Mouse (Mus musculus) forebrain, embryonic 11.5 days (tissue): Measurements from ENCODE around the gene Alkbh7. TPM values are rescaled to one million over a fixed set of nuclear protein-coding genes. Genes with fewer than 3 reads are reported as not detected.

ENCODE experiments used
- ATAC-seq: fragments of 200-750 bp; cut with Nextera tagmentation; replicated peaks from 2 replicates; pipeline ENCODE4 v1.8.0; 2017; ENCODE audit warnings: moderate TSS enrichment; ENCODE audit not compliant: low FRiP score
- DNase-seq: peaks from one replicate; pipeline ENCODE4 v3.0.0-alpha.2; 2017; ENCODE audit warnings: low spot score
- H3K27ac ChIP-seq: fragments of 300-500 bp; sonication (generic); 2 replicates; pipeline ENCODE4 v1.5.1; 2014; ENCODE audit warnings: low read depth, low read length
- H3K27me3 ChIP-seq: fragments of 300-500 bp; sonication (generic); 2 replicates; pipeline ENCODE4 v1.6.1; 2014; ENCODE audit warnings: mild to moderate bottlenecking, low read length, mixed read lengths; ENCODE audit not compliant: control insufficient read depth, insufficient read depth
- H3K36me3 ChIP-seq: fragments of 300-500 bp; sonication (generic); 2 replicates; pipeline ENCODE4 v1.6.1; 2014; ENCODE audit warnings: mild to moderate bottlenecking, low read length, moderate library complexity, mixed read lengths; ENCODE audit not compliant: control insufficient read depth, insufficient read depth
- H3K4me1 ChIP-seq: fragments of 300-500 bp; sonication (generic); replicated peaks from 2 replicates; pipeline ENCODE4 v1.6.1; 2014; ENCODE audit warnings: low read length, mixed read lengths; ENCODE audit not compliant: control insufficient read depth, insufficient read depth
- H3K4me2 ChIP-seq: fragments of 300-500 bp; sonication (generic); 2 replicates; pipeline ENCODE4 v1.6.1; 2014; ENCODE audit warnings: low read depth, mild to moderate bottlenecking, low read length, moderate library complexity, mixed read lengths; ENCODE audit not compliant: severe bottlenecking
- H3K4me3 ChIP-seq: fragments of 300-500 bp; sonication (generic); 2 replicates; pipeline ENCODE4 v1.5.1; 2014; ENCODE audit warnings: low read depth, low read length
- H3K9ac ChIP-seq: fragments of 300-500 bp; sonication (generic); 2 replicates; pipeline ENCODE4 v1.6.1; 2014; ENCODE audit warnings: low read length
- H3K9me3 ChIP-seq: fragments of 300-500 bp; sonication (generic); 2 replicates; pipeline ENCODE4 v1.6.1; 2016; ENCODE audit warnings: low read length, mixed read lengths; ENCODE audit not compliant: control insufficient read depth
- WGBS: fragments of 180-500 bp; shearing (Covaris S2); extraction: QIAGEN DNeasy Blood & Tissue Kit; methylation state at CpG from one replicate; pipeline ENCODE4 v1.1.7; 2014; 5-methylcytosine and 5-hydroxymethylcytosine counted together
- polyA plus RNA-seq: library from polyadenylated mRNA; unstranded; fragments of >200 nt; fragmentation: Nextera tagmentation; extraction: Ambion mirVana; gene quantifications from 2 replicates; pipeline ENCODE4 v1.2.1, GENCODE M21; 2014

Alkbh7 gene
- polyA plus RNA-seq, 1 experiment from 2014 or later: 29.3 TPM

DNA sequence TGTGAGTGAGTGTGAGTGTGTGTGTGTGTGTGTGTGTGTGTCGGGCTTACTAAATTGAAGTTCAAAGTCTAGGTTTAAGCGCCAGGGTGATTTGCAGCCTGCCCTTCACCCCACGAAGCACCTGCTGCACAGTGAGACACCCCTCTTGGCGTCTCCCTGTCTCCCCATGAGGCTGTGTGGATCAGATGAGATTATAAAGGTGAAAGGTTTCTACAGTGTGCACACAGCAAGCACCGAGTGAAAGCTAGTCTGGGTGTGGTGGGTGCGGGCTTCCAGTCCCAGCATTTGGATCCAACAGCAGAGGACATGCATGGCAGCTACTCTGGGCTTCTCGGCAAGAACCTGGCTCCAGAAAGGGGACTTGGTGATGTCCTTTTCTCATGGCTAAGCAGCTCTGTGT, 16.1 kb upstream of the Alkbh7 start:
- Histone ChIP-seq H3K36me3 (no peaks in the 10 kb centered on the region), H3K27me3 (no peaks in the 10 kb centered on the region), H3K9me3 (no peaks in the 10 kb centered on the region), H3K4me3 (no peak overlapping the region), H3K9ac (no peak overlapping the region), H3K27ac (no peak overlapping the region), H3K4me2 (no peak overlapping the region), H3K4me1 (no peaks in the 10 kb centered on the region)
- ATAC-seq: no peak
- 87% methylated on average over 7 of the region's 7 CpGs for WGBS
- peak; percentile 41 for DNase-seq

DNA sequence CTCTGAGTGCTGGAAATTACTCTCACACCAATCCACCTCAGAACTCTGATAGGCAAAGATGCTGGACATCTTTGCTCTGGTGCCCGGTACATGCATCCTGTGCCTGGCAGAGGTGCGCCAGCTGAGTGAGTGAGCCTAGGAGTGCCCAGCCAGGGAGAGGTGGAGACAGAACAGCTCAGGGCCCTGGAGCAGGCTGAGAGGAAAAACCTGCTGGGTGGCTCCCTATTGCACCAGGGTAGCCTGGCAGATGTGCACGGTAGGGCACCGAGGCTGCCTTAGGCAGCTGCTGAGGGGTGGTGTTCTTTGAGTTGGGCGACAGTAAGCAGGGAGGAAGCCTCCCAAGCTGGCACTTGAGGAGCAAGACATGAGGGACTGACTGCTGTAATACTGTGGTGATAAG, 15.1 kb upstream of the Alkbh7 start, which contains the start of gene Acer1:
TSS of gene Acer1 (minus strand) at position 114 of the 400 bp plus-strand sequence.
- Histone ChIP-seq H3K9me3 (no peaks in the 10 kb centered on the region), H3K9ac (no peak within 1 kb of the TSS), H3K4me2 (no peak within 1 kb of the TSS), H3K36me3 (no peaks in the 10 kb centered on the region), H3K4me1 (no peaks in the 10 kb centered on the region), H3K27me3 (no peaks in the 10 kb centered on the region), H3K27ac (no peak within 1 kb of the TSS), H3K4me3 (no peak within 1 kb of the TSS)
- 80% methylated on average over 5 of the region's 5 CpGs for WGBS
- DNase-seq (peak; percentile 42), ATAC-seq (no peak)

- H3K27me3 ChIP-seq: no peaks in the 10 kb centered on the region
- H3K27ac ChIP-seq: no peak overlapping the region
- peak; percentile 35 for DNase-seq
- H3K36me3 ChIP-seq: no peaks in the 10 kb centered on the region
- no peak overlapping the region for H3K9ac ChIP-seq
- H3K4me1 ChIP-seq: no peaks in the 10 kb centered on the region
- H3K4me3 ChIP-seq: no peak overlapping the region
- no peak for ATAC-seq
- no peaks in the 10 kb centered on the region for H3K9me3 ChIP-seq
- no peak overlapping the region for H3K4me2 ChIP-seq
- 86% methylated on average over 9 of the region's 9 CpGs for WGBS
Measured at GRCm38 (mm10) chr17:56984886-56985285, 12.3 kb upstream of the Alkbh7 start.

GRCm38 (mm10) chr17:56985656-56986055, 11.5 kb upstream of the Alkbh7 start:
- WGBS: 79% methylated on average over 3 of the region's 3 CpGs

GRCm38 (mm10) chr17:56986105-56986805, 10.9 kb upstream of the Alkbh7 start:
- Histone ChIP-seq H3K36me3 (no peaks in the 10 kb centered on the region), H3K27me3 (no peaks in the 10 kb centered on the region), H3K9ac (no peak overlapping the region), H3K4me1 (peaks cover 4% of the 10 kb centered on the region), H3K9me3 (no peaks in the 10 kb centered on the region), H3K4me2 (no peak overlapping the region), H3K4me3 (no peak overlapping the region), H3K27ac (no peak overlapping the region)
- DNase-seq (no peak), ATAC-seq (no peak)
- WGBS: 81% methylated on average over 3 of the region's 3 CpGs

More at GRCm38 (mm10) chr17:56985656-56986055, 11.5 kb upstream of the Alkbh7 start:
- Histone ChIP-seq H3K4me1 (no peaks in the 10 kb centered on the region), H3K4me2 (no peak overlapping the region), H3K27ac (no peak overlapping the region), H3K27me3 (no peaks in the 10 kb centered on the region), H3K36me3 (no peaks in the 10 kb centered on the region), H3K9ac (no peak overlapping the region), H3K4me3 (no peak overlapping the region), H3K9me3 (no peaks in the 10 kb centered on the region)
- ATAC-seq: no peak
- peak; percentile 41 for DNase-seq

GRCm38 (mm10) chr17:56988441-56988840, 8.7 kb upstream of the Alkbh7 start:
- no peak overlapping the region for H3K4me2 ChIP-seq
- DNase-seq (peak; percentile 43), ATAC-seq (no peak)
- WGBS: 86% methylated on average over 7 of the region's 7 CpGs
- H3K9me3 ChIP-seq: no peaks in the 10 kb centered on the region
- no peak overlapping the region for H3K9ac ChIP-seq
- H3K4me3 ChIP-seq: no peak overlapping the region
- no peaks in the 10 kb centered on the region for H3K27me3 ChIP-seq
- H3K4me1 ChIP-seq: peaks cover 4% of the 10 kb centered on the region
- peaks cover 5% of the 10 kb centered on the region; the same call in 1 of the 2 replicates for H3K36me3 ChIP-seq
- H3K27ac ChIP-seq: no peak overlapping the region

GRCm38 (mm10) chr17:56988921-56989430, 8.2 kb upstream of the Alkbh7 start:
- DNase-seq (peak; percentile 41), ATAC-seq (no peak)
- Histone ChIP-seq H3K27ac (no peak overlapping the region), H3K9ac (peak overlapping the region; percentile 87; the same call in 1 of the 2 replicates), H3K27me3 (no peaks in the 10 kb centered on the region), H3K9me3 (no peaks in the 10 kb centered on the region), H3K4me2 (peak overlapping the region; percentile 77; the same call in 1 of the 2 replicates), H3K4me1 (peaks cover 4% of the 10 kb centered on the region), H3K36me3 (peaks cover 9% of the 10 kb centered on the region; the same call in 1 of the 2 replicates), H3K4me3 (peak overlapping the region; percentile 82)
- WGBS: 71% methylated on average over 7 of the region's 7 CpGs

DNA sequence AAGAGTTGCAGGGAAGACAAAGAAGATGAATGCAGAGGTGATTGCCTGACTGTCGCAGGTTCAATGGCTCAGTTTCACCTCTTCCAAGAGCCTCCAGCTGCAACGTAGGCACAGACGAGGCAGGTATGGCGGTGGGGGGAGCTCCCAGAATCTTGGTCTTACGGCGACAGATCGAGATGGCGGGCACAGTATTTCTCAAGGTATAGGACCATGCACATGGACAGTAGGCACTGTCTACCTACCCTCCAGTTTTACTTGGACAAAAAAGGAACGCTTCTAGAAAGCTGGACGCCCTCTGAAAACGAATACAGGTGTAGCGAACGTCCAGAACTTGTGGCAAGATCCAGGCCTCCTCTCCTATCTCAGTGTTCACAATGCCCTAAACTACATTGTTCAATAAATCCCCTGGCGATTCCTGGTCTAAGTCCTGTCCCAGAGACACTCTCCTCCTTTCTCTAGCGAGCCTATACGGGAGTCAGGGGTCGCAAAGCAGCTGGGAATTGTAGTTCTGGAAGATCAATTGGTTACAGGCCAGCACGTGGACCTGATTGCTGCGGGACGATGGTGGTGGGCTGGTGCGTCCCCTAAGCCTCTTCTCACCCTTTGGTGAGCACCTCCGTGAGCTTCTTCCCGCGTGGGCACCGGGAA, 7.5 kb upstream of the Alkbh7 start:
- H3K9ac ChIP-seq: peak overlapping the region; percentile 87
- peak overlapping the region; percentile 77 for H3K4me2 ChIP-seq
- peaks cover 13% of the 10 kb centered on the region; the same call in 1 of the 2 replicates for H3K36me3 ChIP-seq
- peaks cover 4% of the 10 kb centered on the region for H3K4me1 ChIP-seq
- WGBS: 3% methylated on average over 25 of the region's 25 CpGs
- no peaks in the 10 kb centered on the region for H3K27me3 ChIP-seq
- H3K27ac ChIP-seq: peak overlapping the region; percentile 41; the same call in 1 of the 2 replicates
- no peaks in the 10 kb centered on the region for H3K9me3 ChIP-seq
- peak overlapping the region; percentile 82 for H3K4me3 ChIP-seq
- ATAC-seq (peak; percentile 92), DNase-seq (peak; percentile 53)
